Mouse (Mus musculus): ENCODE data around the gene Ccdc12. TPM values are rescaled to one million over a fixed set of nuclear protein-coding genes. Genes with fewer than 3 reads are reported as not detected.
A peak's percentile ranks its signal among the peaks of the same experiment; 100 is the strongest.

Gene Ccdc12
- total RNA-seq (2014; fragmentation: Nextera tagmentation) (149 TPM in 2 replicates), total RNA-seq (2017) (98.5 and 104 TPM in 2 replicates)

- ATAC-seq (replicated peaks; ENCODE audit: poor library complexity, severe bottlenecking): peak; percentile 55
Observed at GRCm38 (mm10) chr9:110656249-110657221, at the start of gene Ccdc12. Gene Ccdc12 (plus strand): TSS chr9:110656503.

GRCm38 (mm10) chr9:110611471-110611870 lies 44.8 kb upstream of the Ccdc12 start:
- no peak for ATAC-seq (replicated peaks; ENCODE audit: poor library complexity, severe bottlenecking)

DNA sequence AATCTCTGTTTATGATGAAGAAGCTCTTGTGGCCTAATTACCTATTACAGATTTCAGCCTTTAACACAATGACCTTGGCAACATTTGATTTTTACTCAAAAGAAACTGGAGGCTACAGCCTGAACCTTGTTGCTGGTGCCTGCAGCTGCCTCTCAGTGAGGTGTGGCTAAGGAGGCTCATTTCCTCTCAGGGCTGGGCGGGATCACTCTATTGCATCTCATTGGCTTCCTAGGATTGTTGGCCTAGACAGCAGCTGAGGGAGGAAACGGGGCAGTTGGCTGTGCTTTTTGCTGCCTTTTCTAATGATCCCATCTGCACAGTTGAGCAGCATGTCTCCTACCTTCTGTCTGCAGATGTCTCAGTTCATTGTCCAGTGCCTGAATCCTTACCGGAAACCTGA lies 39.2 kb upstream of the Ccdc12 start:
- no peak for ATAC-seq (replicated peaks; ENCODE audit: poor library complexity, severe bottlenecking)

- no peak for ATAC-seq (replicated peaks; ENCODE audit: poor library complexity, severe bottlenecking)
Observed at GRCm38 (mm10) chr9:110620180-110620579, 36.1 kb upstream of the Ccdc12 start.

DNA sequence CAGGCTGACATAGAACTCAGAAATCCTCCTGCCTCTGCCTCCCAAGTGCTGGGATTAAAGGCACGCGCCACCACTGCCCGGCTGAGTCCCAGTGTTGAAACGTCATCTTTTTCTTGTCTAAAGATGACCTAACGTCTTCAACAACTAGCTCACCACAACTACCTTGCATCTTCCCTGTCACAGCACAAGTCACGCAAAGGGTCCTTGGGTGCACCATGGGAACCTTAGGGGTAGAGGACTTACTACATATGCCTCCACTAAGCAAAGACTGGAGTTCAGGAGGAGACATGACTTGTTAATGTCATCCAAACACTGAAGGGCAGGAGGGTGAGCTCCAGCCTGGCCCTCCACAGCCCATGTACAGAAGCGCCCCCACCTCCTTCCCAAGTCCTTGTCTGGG lies 35.6 kb upstream of the Ccdc12 start:
- no peak for ATAC-seq (replicated peaks; ENCODE audit: poor library complexity, severe bottlenecking)

DNA sequence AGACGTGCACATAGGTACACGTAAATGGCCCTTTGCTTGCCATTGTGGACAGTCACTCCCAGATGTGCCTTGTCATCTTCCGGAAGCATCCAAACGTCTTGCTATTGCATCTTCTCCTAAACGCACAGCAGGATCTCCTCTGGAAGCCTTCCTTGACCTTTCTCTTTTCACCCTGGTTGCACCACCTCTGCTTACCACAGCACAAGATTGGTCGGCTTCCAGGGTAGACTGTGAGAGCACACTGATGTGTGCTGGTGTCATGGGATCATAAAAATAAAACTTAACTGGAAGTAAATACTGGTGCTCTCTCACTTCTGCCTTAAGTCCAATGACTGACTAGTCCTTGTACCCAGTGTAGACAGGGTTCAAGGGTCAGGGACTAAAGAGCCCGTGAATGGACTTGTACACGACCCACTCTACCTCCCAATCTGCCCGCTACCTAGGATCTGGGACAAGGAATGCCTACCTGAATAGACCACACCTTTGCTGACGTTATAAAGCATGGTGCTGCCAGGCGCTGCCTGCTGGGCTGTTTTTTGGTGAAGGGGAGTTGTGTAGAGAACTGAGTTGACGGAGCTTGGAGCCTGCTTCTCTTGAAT lies 33.6 kb upstream of the Ccdc12 start:
- ATAC-seq (replicated peaks; ENCODE audit: poor library complexity, severe bottlenecking): no peak

DNA sequence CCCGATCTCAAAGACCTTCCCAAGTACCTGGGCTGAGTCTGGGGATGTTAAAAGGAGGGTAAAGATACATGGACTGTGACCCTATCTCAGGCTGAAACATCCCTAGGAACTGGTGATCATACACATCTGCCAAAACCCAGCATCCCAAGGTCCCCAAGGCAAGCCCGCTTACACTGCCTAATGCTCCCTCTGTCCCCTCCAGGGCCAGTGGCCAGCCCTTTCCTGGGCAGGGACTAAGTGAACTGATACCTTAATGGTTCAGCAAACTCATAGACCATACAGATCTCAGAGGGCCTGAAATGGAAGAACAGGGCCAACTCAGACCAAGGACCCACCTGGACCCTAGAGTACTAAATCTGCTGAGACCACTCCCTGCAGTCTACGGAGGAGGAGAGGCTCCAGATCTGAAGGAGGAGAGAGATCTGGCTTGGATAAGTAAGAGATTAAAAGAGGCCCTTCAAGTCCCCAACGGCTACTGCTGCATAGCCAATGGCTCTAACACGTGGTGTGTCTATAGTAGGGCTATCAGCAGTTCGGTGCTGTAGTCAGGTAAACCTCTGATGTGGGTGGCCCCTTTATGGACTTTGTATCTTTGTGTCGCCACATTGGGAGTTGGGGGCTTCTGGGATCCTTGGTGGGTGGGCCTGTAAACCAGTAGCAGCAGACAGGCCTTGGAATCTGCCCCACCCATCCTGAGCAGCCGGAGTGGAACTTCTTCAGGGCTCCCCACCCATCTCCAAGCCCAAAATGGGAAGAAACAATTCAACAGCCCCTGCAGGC lies 32.7 kb upstream of the Ccdc12 start:
- no peak for ATAC-seq (replicated peaks; ENCODE audit: poor library complexity, severe bottlenecking)

DNA sequence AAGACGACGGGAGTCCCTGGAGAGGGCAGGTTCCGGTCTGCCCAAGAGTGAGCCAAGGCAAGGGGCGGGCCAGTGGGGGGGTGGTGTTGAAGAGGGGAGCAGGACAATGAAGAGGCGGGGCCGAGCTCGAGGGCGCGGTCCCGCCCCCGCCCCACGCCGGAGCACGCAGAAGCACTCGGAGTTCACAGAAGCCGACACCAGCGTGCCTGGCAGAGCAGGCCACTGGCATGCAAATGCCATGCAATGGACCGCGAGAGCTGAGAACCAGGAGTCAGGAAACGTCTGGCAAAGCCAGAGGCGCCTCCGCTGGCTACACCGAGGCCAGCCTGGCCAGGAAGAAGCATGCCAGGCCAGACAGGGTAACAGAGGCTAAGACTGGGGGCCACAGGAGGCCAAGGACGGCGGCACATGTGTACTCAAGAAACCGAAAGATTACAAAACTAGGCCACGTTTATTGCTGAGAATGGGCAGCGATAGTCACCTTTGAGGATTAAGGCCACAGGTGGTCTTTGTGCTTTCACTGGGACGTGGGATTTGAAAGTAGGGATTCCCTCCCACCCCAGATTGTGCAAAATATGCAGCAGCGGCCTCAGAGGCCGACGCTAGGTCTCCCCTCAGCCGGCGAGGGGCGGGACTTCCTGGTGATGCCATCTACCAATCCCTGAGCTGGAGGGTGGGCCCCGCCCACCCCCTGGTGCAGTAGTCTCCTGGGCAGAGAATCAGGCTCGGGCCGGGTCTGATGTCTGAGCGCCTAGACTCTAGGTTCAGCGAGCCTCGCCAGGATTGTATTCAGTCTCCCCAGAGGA lies 31.7 kb upstream of the Ccdc12 start, which contains the start of gene Nradd:
TSS of gene Nradd (minus strand) at position 92 of the 806 bp plus-strand sequence.
- ATAC-seq (replicated peaks; ENCODE audit: poor library complexity, severe bottlenecking): peak; percentile 74

DNA sequence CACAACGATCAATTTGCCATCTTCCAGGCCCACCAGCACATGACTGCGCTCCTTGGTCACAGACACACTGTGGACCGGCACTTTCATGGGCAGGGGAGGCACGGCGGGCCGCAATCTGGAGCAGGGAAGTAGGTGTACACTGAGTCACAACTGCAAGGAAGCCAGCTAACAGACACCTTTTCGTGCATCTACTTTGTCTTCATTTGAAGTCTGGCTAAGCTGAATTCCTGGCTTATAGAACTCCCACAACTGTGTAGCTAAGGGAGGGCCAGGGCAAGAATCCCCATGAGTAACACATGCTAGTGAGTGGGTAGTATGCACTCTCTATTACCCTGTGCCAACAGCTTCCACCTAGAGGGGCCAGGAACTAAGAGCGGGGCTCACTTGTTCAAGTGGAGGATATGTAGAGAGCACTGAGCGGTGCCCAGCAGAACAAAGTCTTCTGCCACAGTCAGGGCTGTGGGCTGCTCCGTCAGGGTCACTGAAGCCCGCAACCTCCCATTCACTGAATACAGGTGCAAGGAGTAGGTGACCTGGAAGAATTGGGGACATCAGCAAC lies 30.9 kb upstream of the Ccdc12 start:
- ATAC-seq (replicated peaks; ENCODE audit: poor library complexity, severe bottlenecking): no peak

- ATAC-seq (replicated peaks; ENCODE audit: poor library complexity, severe bottlenecking): no peak
Observed at GRCm38 (mm10) chr9:110630171-110630570, 26.1 kb upstream of the Ccdc12 start.

DNA sequence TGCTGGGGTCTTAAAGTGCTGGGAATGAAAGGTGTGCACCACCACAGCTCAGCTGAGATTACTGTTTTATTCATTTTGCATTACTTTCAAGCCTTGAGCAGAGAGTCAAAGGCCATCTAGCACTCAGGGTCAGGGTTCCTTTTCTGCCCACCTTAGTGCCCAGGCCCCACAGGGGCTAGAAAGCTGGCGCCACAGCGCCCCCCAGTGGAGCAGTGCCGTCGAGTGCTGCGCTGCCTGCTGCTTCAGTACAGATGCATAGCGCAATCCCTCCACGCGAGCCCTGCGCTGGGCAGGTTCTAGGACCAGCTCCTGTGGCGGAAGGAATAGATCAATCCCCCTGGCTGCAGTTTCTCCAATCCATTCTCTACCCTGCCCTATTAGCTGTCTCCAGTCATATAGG lies 25.1 kb upstream of the Ccdc12 start:
- peak; percentile 56 for ATAC-seq (replicated peaks; ENCODE audit: poor library complexity, severe bottlenecking)

DNA sequence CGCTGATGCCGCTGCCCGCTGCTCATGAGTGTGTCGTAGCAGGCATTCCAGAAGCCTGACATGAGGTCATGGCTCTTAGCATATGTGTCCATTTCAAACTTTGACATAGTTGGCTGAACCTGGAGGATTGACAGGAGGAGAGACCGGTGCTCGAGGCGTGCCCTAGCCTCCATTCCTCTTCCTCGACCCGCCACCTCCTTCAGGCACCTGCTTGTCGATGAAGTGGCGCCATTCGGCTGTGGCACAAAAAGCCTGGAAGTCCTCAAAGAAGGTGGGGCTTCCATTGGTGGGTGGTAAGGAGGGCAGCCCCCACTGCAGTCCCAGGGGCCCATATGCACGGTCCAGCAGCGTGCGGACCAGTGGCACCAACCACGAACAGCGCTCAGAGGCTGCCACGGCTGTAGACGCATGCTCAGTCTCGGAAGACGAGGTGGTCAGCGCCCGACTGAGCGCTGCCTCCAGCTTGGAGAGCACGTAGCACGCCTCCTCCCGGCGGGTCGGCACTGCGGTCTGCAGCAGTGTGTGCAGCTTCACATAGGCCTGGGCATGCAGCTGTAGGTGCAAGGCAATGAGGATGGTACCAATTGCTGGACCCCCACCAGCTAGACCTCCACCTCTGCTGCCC lies 24.5 kb upstream of the Ccdc12 start:
- ATAC-seq (replicated peaks; ENCODE audit: poor library complexity, severe bottlenecking): no peak

DNA sequence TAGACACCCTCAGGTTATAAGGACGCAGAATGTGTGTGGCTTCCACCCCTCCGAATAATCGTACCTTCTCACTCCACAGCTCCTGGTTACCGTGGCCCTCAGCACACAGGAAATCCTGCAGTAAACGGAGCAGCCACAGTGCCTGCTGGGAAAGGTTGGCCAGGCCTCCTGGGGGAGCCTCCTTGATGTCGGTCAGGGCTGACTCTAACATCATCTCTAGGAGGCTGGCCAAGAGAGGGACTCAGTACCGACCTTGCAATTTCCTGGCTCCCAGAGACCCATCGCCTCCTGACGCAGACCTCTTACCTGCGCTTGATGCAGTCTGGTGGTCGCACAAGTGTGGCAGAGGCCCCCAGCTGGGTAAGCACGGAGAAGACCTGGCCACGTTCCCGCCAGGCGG lies 23.6 kb upstream of the Ccdc12 start:
- no peak for ATAC-seq (replicated peaks; ENCODE audit: poor library complexity, severe bottlenecking)

DNA sequence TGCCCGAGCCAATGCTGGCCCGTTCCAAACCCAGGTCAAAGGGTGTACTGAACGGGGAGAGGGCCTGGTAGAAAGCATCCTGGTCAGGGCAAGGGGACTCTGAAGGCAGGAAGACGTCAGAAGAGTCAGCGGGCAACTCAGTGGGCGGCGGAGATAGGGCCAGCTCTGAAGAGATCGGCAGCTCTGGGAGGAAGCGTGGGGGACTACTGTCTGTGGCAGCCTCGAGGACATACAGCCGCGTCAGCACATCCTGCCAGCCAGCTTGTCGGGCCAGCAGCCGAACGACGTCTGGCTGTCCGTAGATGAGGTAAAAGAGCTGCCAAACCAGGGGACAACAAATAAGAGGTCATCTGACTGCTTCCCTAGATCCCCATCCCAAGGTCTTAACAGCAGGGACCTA lies 22.4 kb upstream of the Ccdc12 start:
- no peak for ATAC-seq (replicated peaks; ENCODE audit: poor library complexity, severe bottlenecking)

DNA sequence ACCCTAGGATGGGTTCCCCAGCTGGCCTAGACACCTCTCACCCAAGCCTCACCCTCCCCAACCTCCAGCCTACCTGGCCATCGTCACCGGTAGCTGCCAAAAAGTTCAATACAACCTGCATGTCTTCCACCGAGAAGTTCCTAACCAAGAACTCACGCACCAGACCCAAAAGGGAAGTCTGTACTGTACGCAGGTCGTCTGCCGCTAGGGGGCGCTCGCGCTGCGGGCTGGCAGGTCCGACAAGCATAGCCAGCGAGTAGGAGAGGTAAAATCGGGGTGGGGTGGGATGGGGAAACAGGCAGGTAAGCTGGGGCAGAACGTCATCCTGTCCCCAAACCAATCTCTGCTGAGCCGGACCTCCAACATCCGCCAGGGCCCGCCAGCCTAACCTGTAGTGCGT lies 21.1 kb upstream of the Ccdc12 start:
- ATAC-seq (replicated peaks; ENCODE audit: poor library complexity, severe bottlenecking): peak; percentile 58

DNA sequence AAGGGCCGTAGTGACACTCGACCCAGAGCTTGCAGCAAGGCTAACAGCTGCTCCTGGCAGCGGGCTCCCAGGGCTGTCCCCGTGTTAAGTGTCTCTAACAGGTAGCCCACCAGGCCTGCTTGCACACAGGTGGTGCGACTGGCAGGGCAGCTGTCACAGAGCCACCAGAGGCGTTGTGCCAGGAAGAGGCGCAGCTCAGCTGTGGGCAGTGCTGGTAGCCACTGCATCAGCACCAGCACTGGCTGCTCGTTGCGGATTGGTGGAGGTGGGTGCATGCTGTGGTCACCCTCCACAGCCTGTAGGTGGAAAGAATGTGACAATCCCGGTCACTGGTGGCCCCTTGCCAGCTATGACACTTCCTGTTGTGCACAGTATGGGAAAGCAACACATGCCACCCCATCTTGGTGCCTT lies 17.7 kb upstream of the Ccdc12 start:
- no peak; the same call in 1 of the 2 replicates for ATAC-seq (replicated peaks; ENCODE audit: poor library complexity, severe bottlenecking)

DNA sequence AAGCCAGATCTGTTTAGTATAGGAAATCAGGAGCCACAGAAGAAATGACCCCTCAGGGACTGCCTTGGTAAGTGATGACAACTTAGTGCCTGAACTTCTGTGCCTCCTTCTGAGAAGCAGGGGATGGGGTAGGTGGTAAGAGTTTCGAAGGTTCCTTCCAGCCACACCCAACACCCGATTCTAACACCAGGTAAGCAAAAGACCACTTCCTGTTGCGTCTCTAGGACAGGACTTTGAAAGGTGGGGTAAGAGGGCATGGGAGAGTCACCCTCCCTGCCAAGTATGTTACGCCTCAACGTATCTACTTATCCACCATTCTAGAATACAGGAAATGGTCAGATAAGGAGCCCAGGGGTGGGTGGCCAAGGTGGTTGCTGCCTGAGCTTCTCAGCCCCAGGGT lies 15.3 kb upstream of the Ccdc12 start:
- ATAC-seq (replicated peaks; ENCODE audit: poor library complexity, severe bottlenecking): no peak

GRCm38 (mm10) chr9:110642812-110643524 lies 13.3 kb upstream of the Ccdc12 start:
- ATAC-seq (replicated peaks; ENCODE audit: poor library complexity, severe bottlenecking): no peak

- ATAC-seq (replicated peaks; ENCODE audit: poor library complexity, severe bottlenecking): no peak
Observed at GRCm38 (mm10) chr9:110643787-110644186, 12.5 kb upstream of the Ccdc12 start.
